Mouse (Mus musculus) heart, embryonic 10.5 days (tissue): Measurements from ENCODE around the gene Snx29. TPM values are rescaled to one million over a fixed set of nuclear protein-coding genes. Genes with fewer than 3 reads are reported as not detected.
"Not testable (repeated sequence)": the region's sequence is repeated elsewhere in the genome, so short reads cannot be mapped to it uniquely, and the experiment has no call there.

Experiments
- DNase-seq: peaks from one replicate; pipeline ENCODE4 v3.0.0-alpha.2; 2017; ENCODE audit warnings: low spot score
- H3K27ac ChIP-seq: fragments of 300-500 bp; sonication (generic); 2 replicates; pipeline ENCODE4 v1.5.1; 2016; ENCODE audit warnings: mild to moderate bottlenecking
- H3K27me3 ChIP-seq: fragments of 300-500 bp; sonication (generic); 2 replicates; pipeline ENCODE4 v1.6.1; 2016; ENCODE audit warnings: mild to moderate bottlenecking; ENCODE audit not compliant: poor library complexity, insufficient read depth, severe bottlenecking
- H3K36me3 ChIP-seq: fragments of 300-500 bp; sonication (generic); 2 replicates; pipeline ENCODE4 v1.6.1; 2016; ENCODE audit warnings: mild to moderate bottlenecking, moderate library complexity
- H3K4me1 ChIP-seq: fragments of 300-500 bp; sonication (generic); 2 replicates; pipeline ENCODE4 v1.6.1; 2016; ENCODE audit warnings: mild to moderate bottlenecking
- H3K4me3 ChIP-seq: fragments of 300-500 bp; sonication (generic); 2 replicates; pipeline ENCODE4 v1.5.1; 2016; ENCODE audit warnings: mild to moderate bottlenecking, moderate library complexity
- H3K9me3 ChIP-seq: fragments of 300-500 bp; sonication (generic); 2 replicates; pipeline ENCODE4 v1.6.1; 2016; ENCODE audit warnings: mild to moderate bottlenecking, moderate library complexity
- WGBS: fragments of 180-500 bp; shearing (Covaris S2); methylation state at CpG from one replicate; pipeline ENCODE4 v1.1.7; 2016; 5-methylcytosine and 5-hydroxymethylcytosine counted together
- polyA plus RNA-seq: library from polyadenylated mRNA; unstranded; fragments of >200 nt; fragmentation: Nextera tagmentation; extraction: Ambion mirVana; gene quantifications from 2 replicates; pipeline ENCODE4 v1.2.1, GENCODE M21; 2016

Snx29 gene
- polyA plus RNA-seq, 1 experiment from 2014 or later = 6.7 TPM

DNA sequence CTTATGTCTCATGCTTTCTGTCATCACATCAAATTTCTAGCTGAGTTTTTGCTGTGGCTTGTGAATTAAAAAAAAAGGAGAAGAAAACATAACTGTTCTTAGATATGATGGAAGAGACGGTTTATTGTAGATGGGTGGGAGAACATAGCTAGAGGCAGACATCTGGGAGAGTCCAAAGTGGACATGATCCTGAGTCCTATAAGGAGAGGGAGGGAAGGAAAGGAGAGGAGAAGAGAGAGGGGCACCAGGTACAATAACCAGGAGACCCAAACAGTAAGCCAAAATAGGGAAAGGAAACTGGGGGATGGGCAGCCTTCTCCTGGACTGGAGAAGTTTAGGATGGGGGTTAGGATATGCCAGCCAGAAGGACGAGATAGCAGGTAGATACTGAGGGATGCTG is 239.0 kb downstream of the Snx29 start:
- Histone ChIP-seq H3K4me3 (no peak overlapping the region), H3K36me3 (no peaks in the 10 kb centered on the region), H3K27ac (no peak overlapping the region), H3K27me3 (no peaks in the 10 kb centered on the region), H3K4me1 (peaks cover 8% of the 10 kb centered on the region; the same call in 1 of the 2 replicates), H3K9me3 (no peaks in the 10 kb centered on the region)
- WGBS = 80% methylated on average over 2 of the region's 2 CpGs
- DNase-seq = no peak

DNA sequence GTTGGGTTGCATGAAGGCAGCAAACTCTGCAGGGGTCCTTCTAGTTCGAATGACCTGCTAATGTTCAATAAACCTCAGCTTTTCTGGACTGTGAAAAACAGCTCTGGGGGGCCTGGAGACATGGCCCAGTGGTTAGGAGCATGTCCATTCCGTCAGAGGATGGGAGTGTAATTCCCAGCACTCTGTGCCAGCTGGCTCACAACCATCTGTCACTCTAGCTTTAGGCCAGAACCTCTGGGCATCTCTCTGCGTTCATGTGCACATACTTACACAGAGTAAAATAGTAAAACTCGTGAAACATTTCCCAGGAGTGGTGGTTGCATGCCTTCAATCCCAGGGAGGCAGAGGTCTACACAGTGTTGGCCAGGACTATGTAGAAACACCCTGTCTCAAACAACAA is 241.1 kb downstream of the Snx29 start:
- DNase-seq = no peak
- Histone ChIP-seq H3K9me3 (no peaks in the 10 kb centered on the region), H3K4me3 (no peak overlapping the region), H3K27me3 (no peaks in the 10 kb centered on the region), H3K36me3 (no peaks in the 10 kb centered on the region), H3K4me1 (peaks cover 5% of the 10 kb centered on the region; the same call in 1 of the 2 replicates), H3K27ac (no peak overlapping the region)
- 68% methylated on average over 4 of the region's 4 CpGs for WGBS

DNA sequence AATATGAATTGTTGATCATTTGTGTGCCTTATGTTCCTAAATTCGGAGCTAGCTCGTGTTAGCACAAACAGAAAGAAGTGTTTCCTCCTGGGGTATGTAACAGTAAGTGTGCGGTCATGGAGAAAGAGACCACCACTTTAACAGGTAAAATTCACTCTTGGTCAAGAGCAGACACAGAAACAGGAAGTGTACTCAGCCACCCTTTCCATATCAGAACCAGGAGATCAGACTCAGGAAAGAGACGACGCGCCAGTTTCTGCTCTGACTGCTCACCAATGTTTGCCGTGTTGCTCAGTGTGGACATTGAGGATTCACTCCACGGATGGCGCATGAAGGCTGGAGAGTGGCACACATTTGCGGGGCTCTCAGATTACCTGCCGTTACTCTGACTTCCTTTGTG is 242.4 kb downstream of the Snx29 start:
- H3K36me3 ChIP-seq = no peaks in the 10 kb centered on the region
- H3K9me3 ChIP-seq = no peaks in the 10 kb centered on the region
- H3K27ac ChIP-seq = no peak overlapping the region
- no peak for DNase-seq
- WGBS = 78% methylated on average over 11 of the region's 11 CpGs
- H3K4me3 ChIP-seq = no peak overlapping the region
- peaks cover 8% of the 10 kb centered on the region; the same call in 1 of the 2 replicates for H3K4me1 ChIP-seq
- H3K27me3 ChIP-seq = no peaks in the 10 kb centered on the region

DNA sequence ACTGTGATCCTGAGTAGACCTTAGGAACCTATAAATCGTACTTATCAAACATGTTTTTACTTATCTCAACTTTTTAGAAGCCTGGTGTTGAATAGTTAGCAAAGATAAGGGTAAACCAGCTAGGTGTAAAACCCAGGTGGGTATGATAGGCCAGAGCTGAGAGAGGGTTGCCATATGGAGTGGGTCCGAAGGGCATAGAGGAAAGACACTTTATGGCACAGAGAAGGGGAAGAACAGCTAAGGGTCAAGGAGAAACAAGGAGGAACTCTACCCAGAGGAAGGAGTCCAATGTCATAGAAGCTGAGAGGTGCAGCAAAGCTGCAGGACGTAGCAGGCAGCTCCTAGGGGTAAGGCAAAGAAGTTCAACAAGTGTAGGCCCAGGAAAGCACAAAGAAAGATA is 244.9 kb downstream of the Snx29 start:
- H3K27ac ChIP-seq = no peak overlapping the region
- 68% methylated on average over 3 of the region's 3 CpGs for WGBS
- H3K36me3 ChIP-seq = no peaks in the 10 kb centered on the region
- DNase-seq = no peak
- no peaks in the 10 kb centered on the region for H3K9me3 ChIP-seq
- H3K4me3 ChIP-seq = no peak overlapping the region
- H3K4me1 ChIP-seq = peaks cover 8% of the 10 kb centered on the region; the same call in 1 of the 2 replicates
- no peaks in the 10 kb centered on the region for H3K27me3 ChIP-seq

DNA sequence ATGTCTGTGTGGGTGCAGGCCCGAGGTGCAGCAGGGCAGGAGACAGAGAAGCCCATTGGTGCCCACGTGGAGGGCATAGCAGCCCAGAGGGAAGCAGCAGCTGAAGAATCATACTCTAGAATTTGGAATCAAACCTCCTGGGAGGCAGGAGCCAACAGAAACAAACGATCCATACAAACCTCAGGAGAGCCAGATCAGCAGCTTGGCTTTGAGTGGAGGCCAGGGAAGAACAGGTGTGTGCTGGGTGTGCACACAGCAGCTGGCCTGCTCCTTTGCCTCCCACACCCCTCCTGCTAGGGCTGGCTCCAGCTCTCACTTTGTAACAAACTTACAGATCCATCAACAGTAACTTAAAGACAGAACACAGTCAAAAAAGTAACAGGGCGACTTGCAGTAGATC is 245.4 kb downstream of the Snx29 start:
- no peaks in the 10 kb centered on the region for H3K27me3 ChIP-seq
- H3K27ac ChIP-seq = no peak overlapping the region
- H3K4me1 ChIP-seq = peaks cover 8% of the 10 kb centered on the region; the same call in 1 of the 2 replicates
- H3K36me3 ChIP-seq = no peaks in the 10 kb centered on the region
- no peak overlapping the region for H3K4me3 ChIP-seq
- DNase-seq = no peak
- whole genome bisulfite sequencing = 78% methylated on average over 4 of the region's 4 CpGs
- H3K9me3 ChIP-seq = no peaks in the 10 kb centered on the region

DNA sequence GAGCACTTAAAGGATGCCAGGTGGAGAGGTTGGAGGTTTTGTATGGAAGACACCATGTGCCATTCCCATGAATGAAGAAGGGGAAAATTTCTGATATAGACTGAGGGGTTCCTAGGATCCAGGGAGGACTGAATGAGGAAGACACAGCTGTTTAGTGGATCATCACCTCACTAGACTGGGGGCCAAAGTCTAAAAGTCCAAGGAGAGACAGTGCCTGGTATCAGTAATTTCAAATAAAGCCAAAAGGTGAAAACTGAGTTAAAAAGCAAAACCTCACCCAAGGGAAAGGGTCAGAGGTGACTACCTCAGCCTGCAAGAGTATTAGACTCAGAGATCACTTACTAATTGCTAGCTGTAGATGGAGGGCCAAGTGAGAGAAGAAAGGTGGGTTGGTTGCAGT is 245.9 kb downstream of the Snx29 start:
- no peak overlapping the region for H3K27ac ChIP-seq

DNA sequence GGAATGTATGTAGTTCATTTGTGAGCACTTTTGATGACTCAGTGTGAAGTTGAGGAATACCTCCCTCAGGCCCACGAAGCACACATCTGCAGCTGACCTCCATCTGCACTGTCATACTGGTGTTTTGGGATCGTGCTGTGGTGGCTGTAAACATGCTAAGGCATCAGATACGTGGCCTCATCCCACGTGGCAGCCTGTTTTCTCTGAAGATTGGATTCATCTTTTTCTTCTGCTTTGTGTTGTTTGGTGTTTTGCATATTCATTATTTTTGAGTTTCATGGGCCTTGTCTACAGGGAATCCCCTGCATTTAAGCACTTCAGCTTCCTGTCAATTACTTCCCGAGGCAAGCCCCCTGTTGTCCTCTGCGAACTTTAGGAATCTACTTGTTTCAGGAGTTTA is 246.4 kb downstream of the Snx29 start:
- Histone ChIP-seq H3K27ac (no peak overlapping the region), H3K4me1 (peaks cover 8% of the 10 kb centered on the region; the same call in 1 of the 2 replicates), H3K36me3 (no peaks in the 10 kb centered on the region), H3K9me3 (no peaks in the 10 kb centered on the region), H3K4me3 (no peak overlapping the region), H3K27me3 (no peaks in the 10 kb centered on the region)
- no peak for DNase-seq
- WGBS = 73% methylated on average over 6 of the region's 6 CpGs

More for the DNA sequence above, 245.9 kb downstream of the Snx29 start:
- Histone ChIP-seq H3K36me3 (no peaks in the 10 kb centered on the region), H3K4me3 (no peak overlapping the region), H3K9me3 (no peaks in the 10 kb centered on the region), H3K4me1 (peaks cover 8% of the 10 kb centered on the region; the same call in 1 of the 2 replicates), H3K27me3 (no peaks in the 10 kb centered on the region)
- DNase-seq = no peak

DNA sequence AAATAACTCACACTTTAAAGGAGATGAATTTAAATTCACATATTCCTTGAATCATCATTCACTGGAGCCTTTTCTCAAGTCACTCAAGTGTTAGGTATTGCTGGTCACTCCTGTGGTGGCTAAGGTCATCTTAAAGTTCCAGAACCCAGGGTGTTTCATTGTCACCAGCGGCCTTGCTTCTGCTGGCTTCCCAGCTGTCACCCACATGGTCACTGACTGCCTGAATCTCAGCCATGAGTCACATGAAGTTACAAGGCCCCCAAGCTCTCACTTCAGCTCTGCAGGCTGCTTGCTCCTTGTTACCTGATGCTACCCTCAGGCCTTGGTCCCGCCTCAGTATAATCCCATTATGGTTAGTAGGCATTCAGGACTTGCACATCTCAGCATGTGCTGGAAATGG is 247.4 kb downstream of the Snx29 start:
- H3K27ac ChIP-seq = no peak overlapping the region
- no peaks in the 10 kb centered on the region for H3K9me3 ChIP-seq
- no peaks in the 10 kb centered on the region for H3K27me3 ChIP-seq
- 0 out of 2 replicates have a peak, but pooled peaks cover 8% of the 10 kb centered on the region for H3K4me1 ChIP-seq
- DNase-seq = no peak
- 78% methylated on average over 2 of the region's 2 CpGs for WGBS
- no peaks in the 10 kb centered on the region for H3K36me3 ChIP-seq
- H3K4me3 ChIP-seq = no peak overlapping the region

DNA sequence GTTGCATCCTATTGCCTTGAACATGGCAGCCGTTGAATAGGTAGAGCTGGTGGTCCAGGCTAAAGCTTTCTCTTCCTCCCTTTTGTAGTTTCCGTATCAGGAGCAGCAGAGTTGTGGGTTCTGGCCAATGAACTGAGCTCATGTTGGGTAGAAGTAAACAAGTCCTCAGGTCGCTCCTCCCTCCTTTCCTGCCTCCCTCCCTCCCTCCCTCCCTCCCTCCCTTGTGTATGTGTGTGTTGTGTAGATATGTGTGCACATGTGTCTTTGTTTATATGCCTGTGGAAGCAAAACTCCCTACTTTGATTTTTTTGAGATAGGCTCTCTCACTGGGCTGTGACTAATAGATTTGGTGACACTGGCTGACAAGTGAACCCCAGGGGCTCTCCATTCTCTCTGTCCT is 251.8 kb downstream of the Snx29 start:
- H3K36me3 ChIP-seq = no peaks in the 10 kb centered on the region
- no peak overlapping the region for H3K27ac ChIP-seq
- peaks cover 4% of the 10 kb centered on the region for H3K4me1 ChIP-seq
- H3K4me3 ChIP-seq = no peak overlapping the region
- 86% methylated on average over 3 of the region's 3 CpGs for WGBS
- no peak for DNase-seq
- H3K9me3 ChIP-seq = no peaks in the 10 kb centered on the region
- H3K27me3 ChIP-seq = no peaks in the 10 kb centered on the region

DNA sequence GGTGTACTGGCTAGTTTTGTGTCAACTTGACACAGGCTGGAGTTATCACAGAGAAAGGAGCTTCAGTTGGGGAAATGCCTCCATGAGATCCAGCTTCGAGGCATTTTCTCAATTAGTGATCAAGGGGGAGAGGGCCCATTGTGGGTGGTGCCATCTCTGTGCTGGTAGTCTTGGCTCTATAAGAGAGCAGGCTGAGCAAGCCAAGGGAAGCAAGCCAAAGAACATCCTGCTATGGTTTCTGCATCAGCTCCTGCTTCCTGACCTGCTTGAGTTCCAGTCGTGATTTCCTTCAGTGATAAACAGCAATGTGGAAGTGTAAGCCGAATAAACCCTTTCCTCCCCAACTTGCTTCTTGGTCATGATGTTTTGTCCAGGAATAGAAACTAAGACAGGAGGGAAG is 253.0 kb downstream of the Snx29 start:
- H3K36me3 ChIP-seq, H3K27me3 ChIP-seq, H3K9me3 ChIP-seq, DNase-seq, H3K4me3 ChIP-seq, H3K27ac ChIP-seq: not testable (repeated sequence)
- H3K4me1 ChIP-seq = peaks cover 16% of the 10 kb centered on the region
- WGBS = 58% methylated on average over 3 of the region's 3 CpGs

DNA sequence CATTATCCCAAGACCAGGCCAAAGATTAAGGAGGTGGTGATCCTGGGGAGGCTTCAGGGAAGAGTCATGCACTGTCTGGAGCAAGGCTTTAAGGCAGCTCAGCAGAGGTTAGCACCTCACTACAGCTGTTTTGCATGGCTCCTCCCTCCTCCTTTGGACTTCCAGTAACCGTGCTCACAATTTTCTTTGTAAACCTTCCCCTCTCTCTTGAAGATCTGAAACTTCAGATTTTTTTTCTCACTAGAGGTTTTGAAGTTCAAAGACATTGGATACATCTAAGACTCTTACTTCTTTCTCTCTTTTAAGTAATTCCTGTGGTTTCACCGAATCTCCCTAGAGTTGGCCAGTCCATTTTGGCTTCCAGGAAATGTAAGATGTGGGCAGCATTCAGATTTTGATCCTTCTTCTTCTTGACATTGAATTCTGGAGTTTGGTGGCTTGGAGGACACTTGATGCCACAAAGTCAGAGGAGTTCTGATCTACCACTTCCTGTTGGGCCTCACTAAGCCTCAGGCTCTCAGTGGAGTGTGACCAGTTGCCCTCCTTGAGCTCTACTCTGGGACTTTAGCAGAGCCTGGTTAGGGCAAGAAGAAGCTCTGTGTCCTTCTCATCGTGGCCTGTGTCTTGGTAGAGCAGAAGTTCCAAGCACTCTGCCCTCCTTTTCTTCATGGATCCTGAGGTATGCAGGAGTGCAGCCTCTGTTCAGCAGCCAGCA is 255.0 kb downstream of the Snx29 start:
- no peak for DNase-seq
- no peak overlapping the region for H3K4me3 ChIP-seq
- WGBS = 78% methylated on average over 3 of the region's 3 CpGs
- H3K9me3 ChIP-seq = no peaks in the 10 kb centered on the region
- no peaks in the 10 kb centered on the region for H3K27me3 ChIP-seq
- no peaks in the 10 kb centered on the region for H3K36me3 ChIP-seq
- H3K27ac ChIP-seq = no peak overlapping the region
- H3K4me1 ChIP-seq = peaks cover 35% of the 10 kb centered on the region

DNA sequence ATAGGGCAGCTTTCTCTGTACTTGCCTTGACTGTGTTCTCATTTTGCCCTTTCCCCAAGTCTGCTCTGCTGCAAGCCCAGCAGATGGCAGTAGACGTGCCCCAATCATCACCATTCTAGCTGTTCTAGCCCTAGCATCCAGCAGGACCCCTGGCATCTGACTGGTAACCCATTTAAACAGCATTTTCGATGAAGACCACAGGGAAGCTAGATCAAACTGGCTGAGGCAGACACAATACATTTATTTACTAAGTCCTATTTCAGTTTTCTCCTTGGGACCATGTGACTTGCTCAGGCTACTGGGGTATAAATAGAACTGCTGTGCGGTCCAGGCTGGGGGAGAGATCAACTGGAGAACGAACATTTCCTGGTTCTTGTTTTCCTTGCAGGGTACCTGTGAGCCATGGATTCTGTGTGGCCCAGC is 257.0 kb downstream of the Snx29 start:
- Histone ChIP-seq H3K27me3 (no peaks in the 10 kb centered on the region), H3K4me3 (no peak overlapping the region), H3K36me3 (no peaks in the 10 kb centered on the region), H3K9me3 (no peaks in the 10 kb centered on the region), H3K4me1 (peaks cover 46% of the 10 kb centered on the region), H3K27ac (peak overlapping the region; percentile 72)
- 29% methylated on average over 4 of the region's 4 CpGs for WGBS
- DNase-seq = no peak

DNA sequence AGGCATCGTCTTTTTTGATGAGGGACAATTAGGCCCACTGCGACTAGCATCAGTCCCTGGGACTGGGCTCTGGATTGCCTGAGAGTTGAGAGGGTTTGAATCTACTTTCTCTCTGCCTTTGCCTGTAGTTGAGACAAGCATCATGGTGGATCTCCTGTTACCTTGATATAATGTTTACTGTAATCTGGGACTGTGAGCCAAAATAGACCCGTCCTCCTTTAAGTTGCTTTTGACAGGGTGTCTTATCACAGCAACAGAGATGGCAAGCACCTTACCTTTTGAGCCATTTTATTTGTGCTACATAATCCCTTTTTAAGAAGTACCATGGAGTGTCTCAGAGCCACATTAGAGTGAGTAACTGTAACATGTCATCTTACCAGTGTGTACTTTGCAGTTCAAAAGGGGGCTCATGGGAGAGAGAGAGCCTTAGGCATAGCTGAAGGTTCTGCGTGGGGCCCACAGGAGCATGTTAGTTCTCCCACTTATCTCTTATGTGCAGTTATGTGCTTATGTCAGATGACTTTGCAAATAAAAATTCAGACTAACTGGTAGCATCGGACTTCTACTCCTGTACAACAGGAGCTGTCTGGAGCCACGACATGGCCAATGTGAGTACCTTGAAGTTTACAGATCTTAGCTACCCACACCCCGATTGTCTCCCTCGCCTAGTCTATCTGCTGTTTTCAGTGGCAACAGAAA is 261.4 kb downstream of the Snx29 start:
- H3K4me3 ChIP-seq = no peak overlapping the region
- H3K9me3 ChIP-seq = no peaks in the 10 kb centered on the region
- 91% methylated on average over 8 of the region's 8 CpGs for WGBS
- no peaks in the 10 kb centered on the region for H3K27me3 ChIP-seq
- no peak for DNase-seq
- 0 out of 2 replicates have a peak overlapping the region, but pooled peaks have one; percentile 29 for H3K27ac ChIP-seq
- no peaks in the 10 kb centered on the region for H3K36me3 ChIP-seq
- peaks cover 54% of the 10 kb centered on the region for H3K4me1 ChIP-seq
